Mouse (Mus musculus) liver, adult 2 months (tissue): ENCODE measurements around the gene Rgp1.

Experiments
- CTCF ChIP-seq: fragments of 200-500 bp; IDR thresholded peaks from 2 replicates; pipeline ENCODE4 v1.5.1; 2011; ENCODE audit warnings: low read depth, low read length, control low read depth
- POLR2A ChIP-seq: fragments of 200-500 bp; IDR thresholded peaks from 2 replicates; pipeline ENCODE4 v1.6.1; 2011; ENCODE audit warnings: low read length, control low read depth; ENCODE audit not compliant: insufficient read depth; ENCODE audit errors: extremely low read depth

DNA sequence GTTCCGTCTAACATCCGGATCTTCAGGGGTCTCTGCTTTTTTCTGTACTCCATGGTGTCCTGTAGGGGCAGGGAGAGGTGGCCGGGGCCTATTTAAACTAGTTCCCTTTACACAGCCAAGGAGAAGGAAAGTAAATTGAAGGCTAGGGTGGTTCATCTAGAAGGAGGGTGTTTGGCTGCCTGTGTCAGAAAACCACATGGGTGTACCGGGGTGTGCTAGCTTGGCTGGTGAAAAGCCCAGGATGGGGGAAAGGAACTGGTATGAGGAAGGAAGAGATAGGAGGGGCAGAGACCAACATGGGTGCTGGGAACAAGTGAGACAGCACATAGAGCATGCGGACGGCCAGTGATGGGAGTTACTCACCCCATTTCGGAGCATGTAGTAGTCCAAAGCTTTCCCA, 22.6 kb upstream of the Rgp1 start:
- TF ChIP-seq CTCF (no peak), POLR2A (no peak)
